ENCODE assay signal across 16 mouse cellular contexts in genomic region chr5:142752241-142752640, GRCm38 (mm10). TPM values are rescaled to one million over a fixed set of nuclear protein-coding genes. Genes with fewer than 3 reads are reported as not detected.
DNase-seq lines count a peak whose midpoint lies in the region; ATAC-seq lines count a peak whose summit lies in the region.
"Had no signal": no experiment of that assay in that cellular context is flagged by ENCODE, and none has a peak within 500 bp of the region (broad histone marks: within the 10 kb centered on the region; RNA-seq: fewer than 3 reads in every experiment).

No protein-coding gene starts in this region.

- peak; percentile 8 for DNase-seq in cerebellum, adult 9-11 months
- no peak for DNase-seq in cerebellum, adult 18-20 months
- DNase-seq in hindbrain, embryonic 11.5 days (ENCODE audit: low spot score): no peak
- DNase-seq in right cerebral cortex, adult 18-20 months: peak; percentile 53
- no peak for DNase-seq in right cerebral cortex, adult 2 months (ENCODE audit: low spot score in 2 of 2)
- DNase-seq: cerebellum, adult 11 months; heart, adult 18-20 months; lung, adult 18-20 months; lung, postnatal 4 days had no signal

- no peak overlapping the region; the same call in 1 of the 2 replicates for H3K27ac ChIP-seq in hindbrain, embryonic 12.5 days
- H3K27ac ChIP-seq in hindbrain, embryonic 11.5 days (ENCODE audit: low read depth, low read length): no peak overlapping the region
- no peak overlapping the region; the same call in 1 of the 2 replicates for H3K27ac ChIP-seq in neural tube, embryonic 13.5 days (replicated peaks)
- no peak overlapping the region for H3K27ac ChIP-seq in midbrain, embryonic 16.5 days (ENCODE audit: low read length)
- H3K27ac ChIP-seq: heart, embryonic 15.5 days; limb, embryonic 15.5 days had no signal

- H3K9ac ChIP-seq in hindbrain, embryonic 12.5 days: no peak overlapping the region
- no peak overlapping the region for H3K9ac ChIP-seq in hindbrain, embryonic 11.5 days (ENCODE audit: low read depth, low read length)
- peak overlapping the region; percentile 26; the same call in 1 of the 2 replicates for H3K9ac ChIP-seq in neural tube, embryonic 13.5 days
- no peak overlapping the region for H3K9ac ChIP-seq in midbrain, embryonic 16.5 days (ENCODE audit: low read depth, low read length)
- H3K9ac ChIP-seq: heart, embryonic 15.5 days; limb, embryonic 15.5 days had no signal

- H3K27me3 ChIP-seq in hindbrain, embryonic 12.5 days: no peaks in the 10 kb centered on the region
- no peaks in the 10 kb centered on the region for H3K27me3 ChIP-seq in hindbrain, embryonic 11.5 days (ENCODE audit: control insufficient read depth, insufficient read depth, low read length)
- H3K27me3 ChIP-seq in neural tube, embryonic 13.5 days: no peaks in the 10 kb centered on the region
- no peaks in the 10 kb centered on the region for H3K27me3 ChIP-seq in midbrain, embryonic 16.5 days (ENCODE audit: control insufficient read depth, insufficient read depth, low read depth, low read length)
- H3K27me3 ChIP-seq: heart, embryonic 15.5 days; limb, embryonic 15.5 days; Patski had no signal

- 0 out of 2 replicates have a peak, but pooled peaks have one; percentile 21 for ATAC-seq in hindbrain, embryonic 12.5 days (ENCODE audit: low FRiP score)
- no peak for ATAC-seq in hindbrain, embryonic 11.5 days (ENCODE audit: low FRiP score)
- no peak for ATAC-seq in neural tube, embryonic 13.5 days (ENCODE audit: low read depth)
- ATAC-seq in midbrain, embryonic 16.5 days: no peak
- ATAC-seq: Patski had no signal

- 0 out of 2 replicates have a peak, but pooled peaks cover 5% of the 10 kb centered on the region for H3K4me1 ChIP-seq in hindbrain, embryonic 12.5 days
- H3K4me1 ChIP-seq in hindbrain, embryonic 11.5 days (replicated peaks; ENCODE audit: control insufficient read depth, insufficient read depth, low read length): no peaks in the 10 kb centered on the region
- peaks cover 14% of the 10 kb centered on the region for H3K4me1 ChIP-seq in neural tube, embryonic 13.5 days (replicated peaks)
- H3K4me1 ChIP-seq in midbrain, embryonic 16.5 days (ENCODE audit: control insufficient read depth, insufficient read depth, low read length): no peaks in the 10 kb centered on the region
- H3K4me1 ChIP-seq: heart, embryonic 15.5 days; limb, embryonic 15.5 days had no signal

- H3K9me3 ChIP-seq in hindbrain, embryonic 12.5 days (replicated peaks): no peaks in the 10 kb centered on the region
- H3K9me3 ChIP-seq in hindbrain, embryonic 11.5 days (ENCODE audit: control insufficient read depth, low read length): no peaks in the 10 kb centered on the region
- H3K9me3 ChIP-seq in neural tube, embryonic 13.5 days: no peaks in the 10 kb centered on the region
- no peaks in the 10 kb centered on the region for H3K9me3 ChIP-seq in midbrain, embryonic 16.5 days (replicated peaks; ENCODE audit: control insufficient read depth, low read length, poor library complexity, severe bottlenecking)
- H3K9me3 ChIP-seq: heart, embryonic 15.5 days; limb, embryonic 15.5 days had no signal

- H3K4me3 ChIP-seq in hindbrain, embryonic 12.5 days: no peak overlapping the region
- no peak overlapping the region for H3K4me3 ChIP-seq in hindbrain, embryonic 11.5 days (ENCODE audit: low read depth, low read length)
- no peak overlapping the region for H3K4me3 ChIP-seq in neural tube, embryonic 13.5 days
- no peak overlapping the region for H3K4me3 ChIP-seq in midbrain, embryonic 16.5 days (ENCODE audit: low read depth, low read length)
- H3K4me3 ChIP-seq: erythroblast, embryonic 14.5 days; heart, embryonic 15.5 days; limb, embryonic 15.5 days had no signal

- peaks cover 95% of the 10 kb centered on the region for H3K36me3 ChIP-seq in hindbrain, embryonic 12.5 days
- H3K36me3 ChIP-seq in hindbrain, embryonic 11.5 days (ENCODE audit: control insufficient read depth, insufficient read depth, low read length): peaks cover 11% of the 10 kb centered on the region
- peaks cover 98% of the 10 kb centered on the region for H3K36me3 ChIP-seq in neural tube, embryonic 13.5 days
- peaks cover 13% of the 10 kb centered on the region for H3K36me3 ChIP-seq in midbrain, embryonic 16.5 days (ENCODE audit: control insufficient read depth, insufficient read depth, low read length)

- no peak overlapping the region for H3K4me2 ChIP-seq in hindbrain, embryonic 12.5 days (replicated peaks)
- no peak overlapping the region for H3K4me2 ChIP-seq in hindbrain, embryonic 11.5 days (replicated peaks; ENCODE audit: low read depth, low read length)
- H3K4me2 ChIP-seq in neural tube, embryonic 13.5 days: no peak overlapping the region
- H3K4me2 ChIP-seq in midbrain, embryonic 16.5 days (ENCODE audit: low read length): no peak overlapping the region
- H3K4me2 ChIP-seq: heart, embryonic 15.5 days; limb, embryonic 15.5 days had no signal

- 48% methylated on average over 13 of the region's 13 CpGs for WGBS in hindbrain, embryonic 12.5 days
- 35% methylated on average over 13 of the region's 13 CpGs for WGBS in hindbrain, embryonic 11.5 days
- 48% methylated on average over 13 of the region's 13 CpGs for WGBS in neural tube, embryonic 13.5 days
- 54% methylated on average over 13 of the region's 13 CpGs for WGBS in midbrain, embryonic 16.5 days

RNA-seq across cellular contexts. Expression of gene Slc29a4, which starts 59.9 kb away (rescaled TPM):
- polyA plus RNA-seq in hindbrain, embryonic 12.5 days (2016; fragmentation: Nextera tagmentation; extraction: Ambion mirVana): 58.5 and 60.2 TPM in 2 replicates
- 24.1 and 24.7 TPM in 2 replicates for polyA plus RNA-seq in hindbrain, embryonic 11.5 days (2014; fragmentation: Nextera tagmentation; extraction: Ambion mirVana)
- 79.8 and 82.1 TPM in 2 replicates for polyA plus RNA-seq in neural tube, embryonic 13.5 days (2015; fragmentation: Nextera tagmentation; extraction: Ambion mirVana)
- 83.1 and 84.7 TPM in 2 replicates for polyA plus RNA-seq in midbrain, embryonic 16.5 days (2015; fragmentation: Nextera tagmentation; extraction: Ambion mirVana)
- polyA plus RNA-seq: erythroblast, embryonic 14.5 days had no signal

Comparison
In these comparisons a context has a peak if more than half of its experiments do, and no peak if none do; other contexts are left out.
1. DNase-seq: peak in cerebellum, adult 9-11 months (single experiment) and right cerebral cortex, adult 18-20 months (single experiment); none in cerebellum, adult 18-20 months (0 of 2), hindbrain, embryonic 11.5 days (single experiment) and right cerebral cortex, adult 2 months (0 of 2).